Mouse (Mus musculus) monocyte, adult 2 months (primary cell): ENCODE measurements around the gene Ccdc115.
A peak's percentile ranks its signal among the peaks of the same experiment; 100 is the strongest.

Experiments used
- DNase-seq, 2 experiments: peaks; one replicate each; pipeline ENCODE4 v3.0.0; 2022; ENCODE audit warnings: low spot score in 2 of 2, low read depth in 1 of 2

Gene Ccdc115

DNA sequence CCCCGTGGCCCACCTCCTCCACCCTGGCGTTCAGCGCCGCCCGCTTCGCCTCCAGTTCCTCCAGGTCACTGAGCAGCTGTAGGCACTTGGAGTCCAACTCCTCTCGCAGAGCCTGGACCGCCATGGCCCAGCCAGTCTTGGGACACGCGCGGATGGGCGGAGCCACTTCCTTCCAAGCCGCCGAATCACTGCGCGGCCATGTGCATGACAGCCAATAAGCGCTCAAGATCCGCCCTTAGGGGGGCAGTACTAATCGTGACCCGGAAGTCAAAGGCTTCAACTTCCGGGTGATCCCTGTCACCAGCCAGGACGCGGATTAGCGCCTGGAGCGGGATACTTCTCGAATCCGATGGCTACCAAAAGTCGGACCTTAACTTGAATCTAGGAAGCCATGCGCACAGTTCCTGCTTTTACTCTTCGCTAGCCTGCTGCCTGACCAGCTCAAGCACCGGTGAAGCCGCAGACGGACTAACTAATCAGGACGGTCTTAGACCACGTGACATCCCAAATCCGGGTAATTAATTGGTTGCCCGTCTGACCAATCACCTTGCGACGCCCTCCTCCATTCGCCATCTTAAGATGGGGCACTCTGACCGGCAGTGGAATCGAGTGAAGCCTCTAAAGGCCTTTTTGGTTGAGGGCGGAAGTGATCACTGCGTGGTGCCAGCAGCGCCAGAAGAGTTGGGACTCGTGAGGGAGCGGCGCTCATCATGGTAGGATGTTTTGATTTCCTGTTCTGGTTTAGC lies at the start of gene Ccdc115, which contains the start of gene Imp4:
TSS of gene Ccdc115 (minus strand) at position 458 of the 746 bp plus-strand sequence.
TSS of gene Imp4 (plus strand) at position 637 of the 746 bp plus-strand sequence.
- DNase-seq = peak; percentile 90 to 91

DNA sequence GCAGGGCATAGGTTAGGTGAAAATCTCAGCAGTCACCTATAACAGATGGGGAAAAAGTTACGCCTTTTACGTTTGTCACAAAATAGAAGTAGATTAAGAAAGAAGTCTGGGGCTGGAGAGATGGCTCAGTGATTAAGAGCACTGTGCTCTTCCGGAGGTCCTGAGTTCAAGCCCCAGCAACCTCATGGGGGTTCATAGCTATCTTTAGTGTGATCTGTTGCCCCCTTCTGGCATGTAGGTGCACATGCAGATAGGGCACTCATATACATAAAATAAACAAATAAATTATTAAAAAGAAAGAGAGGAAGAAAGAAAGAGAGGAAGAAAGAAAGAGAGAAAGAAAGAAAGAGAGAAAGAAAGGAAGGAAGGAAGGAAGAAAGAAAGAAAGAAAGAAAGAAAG lies 47.9 kb upstream of the Ccdc115 start:
- DNase-seq = no peak

DNA sequence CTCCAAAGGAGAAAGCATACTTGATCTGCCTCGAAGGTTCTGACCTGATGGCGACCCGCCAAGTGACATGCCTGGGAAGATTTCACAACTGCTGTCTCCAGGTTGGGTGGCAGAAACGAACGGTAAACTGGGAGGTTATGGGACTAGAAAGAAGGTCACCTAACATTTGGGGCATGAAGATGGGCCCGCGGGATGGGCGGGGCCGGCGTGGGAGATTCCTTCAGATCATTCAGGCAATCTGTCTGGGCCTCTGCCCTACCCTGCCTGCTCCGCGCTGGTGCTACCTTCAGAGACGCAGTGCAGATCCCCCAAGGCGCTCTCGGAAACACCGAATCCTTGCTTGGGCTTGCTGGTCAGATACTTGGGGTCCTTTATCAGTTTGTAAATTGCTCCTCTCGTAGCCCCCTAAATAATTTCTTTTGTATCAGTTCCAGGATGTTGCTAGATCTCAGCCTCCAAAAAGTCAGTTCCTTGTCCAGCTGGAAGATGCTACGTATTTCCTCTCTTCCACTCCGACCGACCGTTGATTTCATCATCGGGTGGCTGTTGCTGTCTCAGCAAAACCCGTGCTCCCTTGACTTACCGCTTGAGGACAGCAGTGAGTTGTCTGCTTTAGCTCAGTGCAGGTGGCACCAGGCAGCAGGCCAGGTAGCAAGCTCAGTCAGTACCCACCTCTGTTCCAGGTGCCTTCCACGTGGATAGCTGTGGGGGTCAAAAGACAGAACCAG lies 46.2 kb upstream of the Ccdc115 start:
- peak; percentile 13 to 47 for DNase-seq

DNA sequence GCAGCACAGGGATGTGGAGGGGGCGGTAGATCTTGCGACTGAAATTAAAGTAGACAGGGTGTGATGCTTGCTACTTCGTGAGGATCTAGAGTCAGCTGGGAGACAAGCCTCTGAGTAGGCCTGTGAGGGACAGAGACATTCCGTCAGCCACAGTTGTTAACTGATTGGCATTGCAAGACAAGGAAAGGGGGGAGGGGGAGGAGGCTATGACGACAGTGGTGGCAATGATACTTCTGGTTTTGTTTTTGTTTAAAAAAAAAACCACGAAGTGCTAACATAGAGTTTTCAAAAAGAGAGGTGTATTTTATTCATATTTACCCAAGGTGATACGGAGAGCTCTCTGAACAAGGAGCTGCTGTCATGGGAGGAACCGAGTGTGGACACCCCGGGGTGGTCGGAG lies 45.0 kb upstream of the Ccdc115 start:
- DNase-seq = no peak

DNA sequence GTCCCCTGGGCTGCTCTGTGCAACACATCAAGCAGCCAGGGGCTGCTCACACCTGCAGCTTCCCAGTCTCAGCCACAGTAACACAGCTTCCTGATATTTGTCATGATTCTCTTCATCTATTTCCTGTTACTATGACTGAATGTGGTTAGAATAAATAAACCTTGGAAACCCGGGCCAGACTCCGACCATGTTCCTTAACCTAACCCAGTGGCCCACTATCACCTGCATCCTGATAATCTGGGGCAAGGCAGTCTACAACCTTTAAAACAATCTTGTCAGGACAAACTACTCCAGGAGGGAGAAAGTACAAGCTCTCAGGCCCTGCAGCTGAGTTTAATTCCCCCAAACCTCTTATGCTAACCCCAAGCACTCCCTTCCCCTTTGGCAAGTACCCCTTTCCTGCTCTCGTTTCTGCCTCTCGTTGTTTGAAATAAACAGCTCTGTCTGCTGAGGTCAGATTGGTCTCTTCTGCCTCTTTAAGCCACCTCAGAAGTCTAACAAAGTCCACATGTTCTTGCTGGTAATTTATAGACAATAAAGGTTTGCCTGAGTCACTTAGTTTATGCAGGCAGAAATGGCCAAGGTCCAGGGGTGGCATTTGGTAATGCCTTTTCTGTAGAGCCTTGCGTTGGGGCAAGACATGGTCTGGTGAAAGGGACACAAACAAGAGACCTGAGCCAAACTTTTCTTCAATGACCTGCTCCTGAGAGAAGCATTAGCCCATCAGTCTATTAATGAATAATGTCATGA lies 42.6 kb upstream of the Ccdc115 start:
- no peak for DNase-seq

DNA sequence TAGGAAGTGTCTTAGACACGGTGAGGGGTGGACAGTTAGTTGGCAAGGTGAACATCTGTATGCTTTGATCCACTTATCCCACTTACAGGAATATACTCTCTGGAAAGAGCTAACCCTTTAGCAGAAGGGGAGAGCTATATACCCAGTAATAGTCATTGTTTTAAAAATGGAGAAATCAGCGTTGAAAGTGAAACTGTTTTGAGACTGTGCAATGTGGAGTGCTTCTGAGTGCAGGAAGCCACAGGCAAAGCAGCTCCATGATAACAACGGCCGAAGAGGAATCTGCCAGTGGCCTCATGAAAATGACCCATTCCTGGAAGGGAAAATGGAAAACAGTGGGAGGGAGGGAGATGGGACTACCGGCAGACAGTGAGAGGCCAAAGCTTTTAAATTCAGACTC lies 41.3 kb upstream of the Ccdc115 start:
- no peak for DNase-seq

DNA sequence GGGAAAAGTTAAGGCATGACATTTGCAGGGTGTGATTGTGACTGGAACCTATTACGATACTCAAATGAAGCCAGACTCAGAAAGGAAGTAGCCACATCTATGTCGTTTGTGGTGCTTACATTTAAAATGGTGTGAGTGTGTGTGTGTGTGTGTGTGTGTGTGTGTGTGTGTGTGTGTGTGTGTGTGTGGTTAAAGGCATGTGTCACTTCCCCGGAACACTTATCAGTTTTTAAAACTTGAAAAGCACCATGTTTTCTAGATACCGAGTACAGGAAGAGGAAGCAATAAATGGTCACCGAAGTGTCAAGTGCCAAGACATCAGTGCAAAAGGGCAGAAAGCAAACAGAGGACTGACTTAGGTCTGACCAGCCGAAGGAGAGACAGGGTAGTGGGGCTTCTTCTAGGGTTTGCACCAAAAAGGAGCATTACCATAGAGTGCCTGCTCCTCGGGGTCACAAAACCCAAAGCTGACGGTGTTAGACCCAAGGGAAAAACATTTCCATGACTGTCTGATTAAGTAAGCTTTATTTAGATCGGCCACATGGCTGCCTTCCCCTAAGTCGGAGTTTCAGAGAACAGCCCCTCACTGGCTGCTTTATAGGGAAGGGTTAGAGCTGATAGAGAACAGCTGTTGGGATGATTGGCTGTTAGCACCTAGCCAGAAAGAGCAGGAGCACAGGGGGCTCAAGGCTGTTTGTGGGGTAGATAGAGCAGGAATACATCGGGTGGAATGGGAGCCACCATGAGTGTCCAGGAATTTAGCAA lies 39.6 kb upstream of the Ccdc115 start:
- DNase-seq = no peak

DNA sequence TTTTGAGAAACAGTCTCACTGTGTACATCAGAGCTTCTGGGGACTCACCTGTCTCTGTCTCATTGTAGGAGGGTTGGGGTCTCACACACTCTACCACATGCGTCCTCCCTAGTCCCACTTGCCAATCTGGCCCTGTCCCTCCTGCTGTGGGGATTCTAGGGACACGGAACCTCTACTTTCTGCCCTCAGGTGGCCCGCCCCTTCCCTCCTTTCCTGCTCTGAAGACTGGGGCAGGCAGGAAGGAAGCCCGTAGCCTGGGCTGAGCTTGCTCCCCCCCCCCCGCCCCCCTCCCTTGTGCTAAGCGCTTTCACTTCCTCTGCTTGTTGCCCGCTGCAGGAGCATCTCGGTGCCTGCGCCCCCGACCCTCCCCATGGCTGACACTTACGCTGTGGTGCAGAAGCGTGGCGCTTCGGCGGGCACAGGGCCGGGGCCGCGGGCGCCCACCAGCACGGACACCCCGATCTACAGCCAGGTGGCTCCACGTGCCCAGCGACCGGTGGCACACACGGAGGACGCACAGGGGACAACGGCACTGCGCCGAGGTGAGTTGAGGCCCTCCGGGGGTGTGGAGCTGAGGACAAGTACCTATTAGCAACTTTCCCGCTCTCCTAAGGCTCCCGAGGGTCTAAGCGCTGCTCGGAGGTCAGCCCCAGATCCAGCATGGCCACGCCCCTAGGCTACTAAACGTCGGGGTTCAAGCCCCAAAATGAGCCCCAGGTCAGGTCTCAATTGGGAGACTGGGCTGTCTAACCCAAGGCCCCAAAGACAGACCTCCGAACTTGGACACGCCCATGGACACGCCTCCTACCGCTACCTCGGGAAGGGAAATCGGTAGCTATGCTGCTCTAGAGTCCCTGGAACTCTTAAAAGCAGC lies 33.2 kb upstream of the Ccdc115 start:
- DNase-seq = peak in 1 of 2 experiments; percentile 25

DNA sequence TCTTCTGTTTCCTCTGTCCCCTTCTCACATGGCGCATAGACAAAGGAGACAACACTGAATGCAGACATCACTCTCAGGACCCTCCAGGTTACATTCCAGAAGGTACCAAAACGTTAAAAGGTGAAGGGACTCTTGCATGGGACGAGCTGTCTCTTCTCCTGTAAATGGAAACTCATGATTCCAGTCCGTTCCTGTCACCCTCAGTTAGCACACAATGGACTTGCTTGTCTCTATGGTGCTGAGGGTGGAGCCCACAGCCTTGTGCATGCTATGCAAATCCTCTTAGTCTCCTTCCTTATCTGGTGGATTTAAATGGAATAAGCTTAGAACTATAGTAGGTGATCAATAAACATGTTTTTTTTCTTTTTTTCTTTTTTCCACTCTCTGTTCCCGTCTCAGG lies 30.3 kb upstream of the Ccdc115 start:
- DNase-seq = no peak

DNA sequence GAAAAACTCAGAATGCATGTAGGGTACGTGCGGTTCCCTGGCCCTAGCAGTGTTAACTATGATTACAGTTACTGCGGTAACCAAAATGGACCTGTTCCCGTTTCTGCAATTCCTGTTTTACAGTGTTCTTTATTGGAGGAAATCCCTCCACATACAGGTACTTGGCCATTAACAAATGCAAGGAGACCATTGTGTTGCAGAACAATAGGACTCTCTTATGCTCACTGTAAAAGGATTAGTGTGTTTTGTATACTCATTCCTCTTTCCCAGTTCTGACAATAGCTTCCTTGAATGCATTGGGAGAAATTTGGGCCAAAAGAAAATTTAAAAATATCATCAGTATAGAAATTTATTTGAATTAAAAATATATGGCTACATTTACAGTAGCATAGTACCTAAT lies 29.0 kb upstream of the Ccdc115 start:
- DNase-seq = no peak

DNA sequence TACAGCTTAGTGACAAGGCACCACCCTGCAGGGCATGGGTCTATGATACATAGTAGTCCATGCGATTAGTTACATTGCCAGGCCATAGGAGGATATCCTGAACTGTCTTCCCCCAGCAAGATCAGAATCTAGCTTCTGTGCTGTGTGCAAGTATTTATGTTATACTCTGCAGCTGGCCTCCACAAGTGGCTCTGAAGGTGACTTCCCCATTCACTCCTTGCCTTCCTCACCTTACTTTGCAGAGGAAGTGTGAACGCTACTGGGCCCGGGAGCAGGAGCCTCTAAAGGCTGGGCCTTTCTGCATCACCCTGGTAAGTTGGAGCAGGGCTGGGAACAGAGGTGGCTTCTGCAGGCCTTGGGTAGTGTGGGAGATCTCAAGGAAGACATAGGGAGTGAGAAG lies 28.6 kb upstream of the Ccdc115 start:
- no peak for DNase-seq

DNA sequence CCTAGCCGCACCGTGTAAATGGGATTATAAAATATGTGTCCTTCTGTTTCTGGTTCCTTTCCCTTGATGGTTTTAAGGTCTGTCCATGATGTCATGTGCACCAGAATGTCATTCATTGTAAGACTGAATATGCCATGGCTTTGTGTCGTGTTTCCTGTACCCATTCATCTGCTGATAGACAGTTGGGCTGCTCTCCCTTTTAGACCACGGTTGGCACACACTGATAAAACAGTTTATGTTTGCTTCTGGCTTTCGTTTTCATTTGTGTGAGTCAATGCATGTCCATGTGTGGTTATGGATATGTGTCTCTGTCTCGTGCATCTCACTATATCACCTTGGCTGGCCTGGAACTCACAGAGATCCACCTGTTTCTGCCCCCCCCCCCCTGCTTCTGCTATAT lies 26.0 kb upstream of the Ccdc115 start:
- DNase-seq = no peak

DNA sequence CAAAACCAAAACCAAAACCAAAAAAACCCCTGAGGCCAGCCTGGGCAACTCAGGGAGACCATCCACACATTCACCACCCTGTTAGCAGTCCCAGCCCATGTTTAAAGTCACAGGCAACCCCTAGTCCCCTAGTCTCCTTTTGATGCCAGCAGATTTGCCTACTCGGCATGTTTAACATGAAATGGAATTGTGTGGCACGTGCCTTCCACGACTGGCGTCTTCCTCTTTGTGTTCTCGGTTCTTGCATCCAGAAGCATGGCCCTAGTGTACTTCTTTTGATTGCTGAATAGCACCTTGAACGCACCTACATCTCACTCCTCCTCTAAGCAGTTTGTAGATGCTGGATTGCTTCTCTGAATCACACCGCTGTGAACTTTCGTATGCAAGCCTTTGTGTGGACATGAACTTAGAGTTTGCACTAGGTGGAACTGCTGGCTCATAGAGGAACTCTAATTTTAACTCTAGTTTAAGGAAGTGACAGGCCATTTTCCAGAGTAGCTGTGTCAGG lies 24.9 kb upstream of the Ccdc115 start:
- DNase-seq = peak; percentile 13 to 53

DNA sequence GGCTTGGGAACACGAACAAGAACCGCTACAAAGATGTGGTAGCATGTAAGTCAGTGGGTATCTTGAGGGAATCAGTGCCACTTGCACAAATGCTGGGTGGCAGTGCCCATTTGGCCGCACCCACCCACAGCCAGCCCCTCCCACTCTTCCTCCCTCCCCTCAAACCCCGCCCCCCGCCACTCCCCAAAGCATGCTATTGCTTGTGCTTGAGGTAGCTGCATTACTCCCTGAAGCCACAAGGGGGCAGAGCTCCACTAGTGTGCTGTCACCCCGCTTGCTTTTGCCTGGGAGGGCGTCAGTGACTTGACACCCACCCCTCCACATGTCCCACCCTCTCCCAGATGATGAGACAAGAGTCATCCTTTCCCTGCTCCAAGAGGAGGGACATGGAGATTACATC lies 23.3 kb upstream of the Ccdc115 start:
- peak; percentile 29 to 50 for DNase-seq

DNA sequence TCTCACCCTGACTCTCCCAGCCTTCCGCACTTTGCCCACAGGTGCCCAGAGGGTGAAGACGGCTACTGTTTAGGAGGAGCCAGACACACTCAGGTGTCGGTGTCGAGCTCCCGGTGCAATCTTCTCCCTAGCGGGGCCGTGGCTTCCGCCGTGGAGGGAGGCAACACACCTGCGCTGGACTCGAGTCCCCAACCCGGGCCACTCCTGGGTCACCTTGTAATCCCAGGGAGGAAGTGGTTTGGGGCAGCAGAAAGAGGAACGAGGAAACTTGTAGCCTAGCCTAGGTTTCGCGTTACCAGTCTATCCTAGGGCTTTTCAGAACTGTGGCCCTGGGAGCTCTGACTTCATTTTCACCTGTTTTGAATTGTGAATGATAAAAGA lies 20.6 kb upstream of the Ccdc115 start:
- no peak for DNase-seq

DNA sequence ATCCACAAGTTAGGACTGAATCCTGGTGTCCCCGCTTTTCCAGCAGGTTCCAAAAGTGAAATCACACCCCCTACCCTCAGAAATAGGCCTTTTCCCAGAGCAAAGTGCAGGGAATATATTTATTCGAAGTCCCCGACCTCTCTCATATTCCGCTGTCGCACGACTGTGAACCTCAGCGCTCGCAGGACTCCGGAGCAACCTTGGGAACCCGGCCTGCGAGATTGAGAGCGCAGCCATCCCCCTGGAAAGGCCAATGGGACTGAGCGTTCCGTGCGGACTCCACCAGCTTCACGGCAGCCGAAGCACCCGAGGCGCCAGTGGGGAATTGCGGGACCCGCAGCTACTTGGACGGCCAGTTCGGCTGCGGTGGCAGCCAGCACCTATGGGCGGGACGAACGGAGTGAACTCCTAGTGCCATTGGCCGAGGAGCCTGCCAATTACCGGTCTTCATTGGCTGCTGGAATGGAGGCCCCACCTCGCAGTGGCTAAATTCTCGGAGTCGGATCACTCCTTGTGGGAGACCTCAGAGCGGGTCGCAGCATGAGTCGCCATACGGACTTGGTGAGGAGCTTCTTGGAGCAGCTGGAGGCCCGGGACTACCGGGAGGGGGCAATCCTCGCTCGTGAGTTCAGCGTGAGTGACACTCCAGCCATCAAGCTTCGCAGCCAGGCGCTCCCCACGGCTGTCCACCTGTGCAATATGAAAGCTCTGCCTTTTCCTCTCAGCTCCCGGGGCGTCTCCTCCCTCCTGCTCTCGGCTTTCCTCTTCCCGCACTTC lies 20.0 kb upstream of the Ccdc115 start, which contains the start of gene Ptpn18:
TSS of gene Ptpn18 (plus strand) at position 479 of the 777 bp plus-strand sequence.
- DNase-seq = peak; percentile 39 to 54

DNA sequence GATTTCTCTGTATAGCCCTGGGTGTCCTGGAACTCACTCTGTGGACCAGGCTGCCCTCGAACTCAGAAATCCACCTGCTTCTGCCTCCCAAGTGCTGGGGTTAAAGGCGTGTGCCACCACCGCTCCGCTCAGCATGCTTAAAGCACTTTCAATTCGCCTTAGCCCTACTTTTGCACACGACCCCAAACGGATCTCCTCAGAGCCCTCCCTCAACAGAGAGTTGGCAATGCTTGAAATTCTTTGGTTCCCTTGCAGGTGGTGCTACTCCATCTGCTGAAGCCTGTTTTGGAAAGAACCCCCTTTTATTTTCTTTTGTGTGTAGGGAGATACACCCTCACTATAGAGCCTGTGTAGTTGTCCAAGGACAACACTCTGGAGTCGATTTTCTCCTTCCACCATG lies 19.0 kb upstream of the Ccdc115 start:
- DNase-seq = no peak

DNA sequence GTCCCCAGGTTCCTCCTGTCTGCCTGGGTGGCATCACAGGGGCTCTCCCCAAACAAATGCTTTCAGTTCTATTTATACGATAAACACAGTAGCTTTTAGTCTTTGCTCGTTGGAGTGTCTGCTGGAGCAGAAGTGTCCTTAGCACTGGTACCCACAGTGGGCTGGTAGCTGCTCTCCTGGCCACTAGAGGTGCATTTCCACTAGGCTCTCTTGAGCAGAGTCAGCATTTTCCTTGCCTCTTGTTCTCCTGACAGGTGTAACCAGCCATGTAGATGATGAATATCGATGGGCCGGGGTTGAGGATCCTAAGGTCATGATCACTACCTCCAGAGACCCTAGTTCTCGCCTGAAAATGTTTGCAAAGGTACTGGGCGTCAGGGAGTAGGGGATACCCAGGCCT lies 3.7 kb upstream of the Ccdc115 start:
- DNase-seq = no peak
